Mouse (Mus musculus) small intestine, adult 2 months (tissue): ENCODE measurements around the gene Fto.

Experiments used
- CTCF ChIP-seq: fragments of 200-500 bp; IDR thresholded peaks from 2 replicates; pipeline ENCODE4 v1.5.1; 2012; ENCODE audit warnings: low read depth, mild to moderate bottlenecking, control low read depth, inconsistent platforms, low read length, moderate library complexity, mixed read lengths; ENCODE audit not compliant: insufficient replicate concordance, insufficient read length; ENCODE audit errors: extremely low read depth
- POLR2A ChIP-seq: fragments of 200-500 bp; IDR thresholded peaks from 2 replicates; pipeline ENCODE4 v1.6.1; 2012; ENCODE audit warnings: low read depth, mild to moderate bottlenecking, control low read depth, inconsistent platforms, low read length, moderate library complexity

- TF ChIP-seq CTCF (no peak), POLR2A (no peak)
These were observed 252.7 kb downstream of the Fto start for GRCm38 (mm10) chr8:91565869-91566502.
